Mouse (Mus musculus) C2C12 (cell line): Measurements from ENCODE around the gene Il31ra. TPM values are rescaled to one million over a fixed set of nuclear protein-coding genes. Genes with fewer than 3 reads are reported as not detected.

Source experiments
- H3K27me3 ChIP-seq: one replicate; pipeline ENCODE4 v1.6.1; 2011; ENCODE audit not compliant: control insufficient read depth, insufficient read depth, insufficient read length
- H3K36me3 ChIP-seq: one replicate; pipeline ENCODE4 v1.6.1; 2011; ENCODE audit not compliant: control insufficient read depth, insufficient read depth
- H3K4me3 ChIP-seq: one replicate; pipeline ENCODE4 v1.5.1; 2011; ENCODE audit warnings: mild to moderate bottlenecking, control low read depth; ENCODE audit not compliant: poor library complexity, insufficient read depth, severe bottlenecking
- H3K79me2 ChIP-seq: one replicate; pipeline ENCODE4 v1.6.1; 2011; ENCODE audit not compliant: control insufficient read depth, insufficient read depth
- H3K79me3 ChIP-seq: one replicate; pipeline ENCODE4 v1.6.1; 2011; ENCODE audit warnings: low read depth, control low read depth
- H3ac ChIP-seq: one replicate; pipeline ENCODE3; 2011; ENCODE audit warnings: low read depth; ENCODE audit not compliant: control insufficient read depth, insufficient read length
- CEBPB ChIP-seq: IDR thresholded peaks from one replicate; pipeline ENCODE4 v1.6.1; 2011; ENCODE audit warnings: low read depth, mild to moderate bottlenecking, control low read depth, moderate library complexity
- CTCF ChIP-seq: IDR thresholded peaks from one replicate; pipeline ENCODE4 v1.5.1; 2011; ENCODE audit not compliant: control insufficient read depth, insufficient read depth, insufficient read length
- FOSL1 ChIP-seq: IDR thresholded peaks from one replicate; pipeline ENCODE4 v1.8.0; 2011; ENCODE audit warnings: mild to moderate bottlenecking, low read length; ENCODE audit not compliant: poor library complexity, insufficient read depth, severe bottlenecking
- MAX ChIP-seq: IDR thresholded peaks from one replicate; pipeline ENCODE4 v1.6.1; 2011; ENCODE audit warnings: mild to moderate bottlenecking, control low read depth
- MYOD1 ChIP-seq: IDR thresholded peaks from one replicate; pipeline ENCODE4 v1.6.1; 2011; ENCODE audit warnings: low read depth; ENCODE audit not compliant: control insufficient read depth, insufficient read length
- MYOG ChIP-seq: IDR thresholded peaks from one replicate; pipeline ENCODE4 v1.6.1; 2011; ENCODE audit not compliant: control insufficient read depth, insufficient read length; ENCODE audit errors: extremely low read depth
- USF1 ChIP-seq: IDR thresholded peaks from one replicate; pipeline ENCODE4 v1.6.1; 2011; ENCODE audit warnings: low read depth, mild to moderate bottlenecking, control low read depth, moderate library complexity
- polyA plus RNA-seq: library from polyadenylated mRNA; unstranded; fragments of >200 nt; fragmentation: generic; extraction: Trizol; gene quantifications from one replicate; pipeline ENCODE4 v1.2.1, GENCODE M21; 2012; ENCODE audit warnings: missing spikeins

Gene Il31ra
- polyA plus RNA-seq, 1 experiment: not detected

GRCm38 (mm10) chr13:112503846-112504245 is 90.3 kb downstream of the Il31ra start:
- H3K4me3 ChIP-seq: no peak overlapping the region
- TF ChIP-seq CTCF (no peak), MYOD1 (no peak), MYOG (no peak), MAX (no peak), FOSL1 (no peak), USF1 (no peak), CEBPB (no peak)
- no peak overlapping the region for H3ac ChIP-seq
- H3K36me3 ChIP-seq: peaks cover 65% of the 10 kb centered on the region
- no peaks in the 10 kb centered on the region for H3K79me3 ChIP-seq
- no peaks in the 10 kb centered on the region for H3K27me3 ChIP-seq
- H3K79me2 ChIP-seq: no peaks in the 10 kb centered on the region

- peaks cover 71% of the 10 kb centered on the region for H3K36me3 ChIP-seq
- H3K4me3 ChIP-seq: no peak overlapping the region
- H3K79me2 ChIP-seq: no peaks in the 10 kb centered on the region
- TF ChIP-seq FOSL1 (no peak), USF1 (no peak), MYOG (no peak), MYOD1 (no peak), CEBPB (no peak), MAX (no peak)
- H3ac ChIP-seq: no peak overlapping the region
- H3K79me3 ChIP-seq: no peaks in the 10 kb centered on the region
- no peaks in the 10 kb centered on the region for H3K27me3 ChIP-seq
Measured at GRCm38 (mm10) chr13:112500466-112500865, 93.7 kb downstream of the Il31ra start.

DNA sequence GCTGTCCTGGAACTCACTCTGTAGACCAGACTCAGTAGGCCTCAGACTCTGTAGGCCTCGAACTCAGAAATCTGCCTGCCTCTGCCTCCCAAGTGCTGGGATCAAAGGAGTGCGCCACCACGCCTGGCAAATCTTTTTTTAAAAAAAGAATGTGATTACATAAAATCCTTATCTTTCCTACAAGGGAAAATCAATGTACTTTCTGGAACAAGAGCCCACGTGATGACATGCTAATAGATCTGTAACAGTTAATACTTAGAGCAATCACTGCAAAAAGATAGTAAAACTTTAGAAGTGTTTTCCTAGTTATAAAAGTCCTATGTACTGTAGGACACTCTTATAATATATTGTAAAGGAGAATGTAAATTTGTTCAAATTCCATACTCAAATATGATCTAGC is 94.1 kb downstream of the Il31ra start:
- Histone ChIP-seq H3K79me2 (no peaks in the 10 kb centered on the region), H3ac (no peak overlapping the region)

DNA sequence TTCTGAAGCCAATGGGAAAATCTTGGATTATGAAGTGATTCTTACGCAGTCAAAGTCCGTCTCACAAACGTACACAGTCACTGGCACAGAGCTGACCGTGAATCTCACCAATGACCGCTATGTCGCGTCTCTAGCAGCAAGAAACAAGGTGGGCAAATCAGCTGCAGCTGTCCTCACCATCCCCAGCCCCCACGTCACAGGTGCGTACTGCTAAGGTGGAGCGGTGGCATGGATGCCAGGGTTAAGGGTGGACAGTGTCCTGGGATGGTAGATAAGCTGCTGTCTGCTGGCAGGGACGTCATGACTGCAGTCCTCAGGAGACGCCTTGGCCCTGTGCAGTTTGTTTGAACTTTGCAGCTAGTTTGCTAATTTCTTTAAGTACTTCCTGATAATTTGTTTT is 99.6 kb downstream of the Il31ra start:
- H3K4me3 ChIP-seq: no peak overlapping the region
- H3K36me3 ChIP-seq: peaks cover 46% of the 10 kb centered on the region
- no peaks in the 10 kb centered on the region for H3K27me3 ChIP-seq
- H3K79me2 ChIP-seq: no peaks in the 10 kb centered on the region
- no peak overlapping the region for H3ac ChIP-seq
- no peaks in the 10 kb centered on the region for H3K79me3 ChIP-seq
- TF ChIP-seq CTCF (no peak), MYOG (no peak), CEBPB (no peak), MYOD1 (no peak), FOSL1 (no peak), USF1 (no peak), MAX (no peak)

More for the DNA sequence above, 94.1 kb downstream of the Il31ra start:
- no peak for TF ChIP-seq MAX
- TF ChIP-seq USF1: no peak
- TF ChIP-seq CTCF: no peak
- no peak for TF ChIP-seq FOSL1
- no peak for TF ChIP-seq MYOG
- no peak for TF ChIP-seq MYOD1
- TF ChIP-seq CEBPB: no peak
- Histone ChIP-seq H3K79me3 (no peaks in the 10 kb centered on the region), H3K4me3 (no peak overlapping the region), H3K27me3 (no peaks in the 10 kb centered on the region), H3K36me3 (peaks cover 67% of the 10 kb centered on the region)

DNA sequence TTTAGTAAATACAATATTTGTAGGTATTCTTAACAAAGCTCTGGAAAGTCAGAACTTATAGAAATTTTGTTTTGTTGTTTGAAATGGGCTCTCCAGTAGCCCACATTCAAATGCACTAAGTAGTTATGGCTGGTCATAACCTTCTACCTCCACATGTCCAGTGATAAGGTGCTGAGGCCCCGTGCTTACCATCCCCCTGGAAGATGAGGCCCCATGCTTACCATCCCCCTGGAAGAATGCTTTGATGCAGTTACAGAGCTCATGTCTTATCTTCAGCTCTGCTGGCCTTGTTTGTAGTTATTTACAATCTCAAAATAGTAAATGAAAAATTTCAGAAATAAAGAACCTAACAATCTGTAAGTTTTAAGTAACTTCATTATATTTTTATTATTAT is 101.9 kb downstream of the Il31ra start:
- no peaks in the 10 kb centered on the region for H3K27me3 ChIP-seq
- TF ChIP-seq CTCF (no peak), FOSL1 (no peak), USF1 (no peak), MYOG (no peak), MAX (no peak)
- H3K79me3 ChIP-seq: no peaks in the 10 kb centered on the region
- no peak overlapping the region for H3K4me3 ChIP-seq
- no peak overlapping the region for H3ac ChIP-seq
- H3K36me3 ChIP-seq: peaks cover 39% of the 10 kb centered on the region
- no peaks in the 10 kb centered on the region for H3K79me2 ChIP-seq
